Mouse (Mus musculus) stomach, embryonic 15.5 days (tissue): ENCODE data around the gene Gramd2. TPM values are rescaled to one million over a fixed set of nuclear protein-coding genes. Genes with fewer than 3 reads are reported as not detected.
A peak's percentile ranks its signal among the peaks of the same experiment; 100 is the strongest.

ENCODE experiments used
- ATAC-seq: fragments of 200-750 bp; cut with Nextera tagmentation; 2 replicates; pipeline ENCODE4 v1.8.0; 2017; ENCODE audit warnings: low read depth, moderate number of reproducible peaks, moderate TSS enrichment; ENCODE audit not compliant: insufficient read depth, low FRiP score
- H3K27ac ChIP-seq: fragments of 300-500 bp; sonication (generic); 2 replicates; pipeline ENCODE4 v1.5.1; 2015; ENCODE audit warnings: mild to moderate bottlenecking, inconsistent platforms
- H3K27me3 ChIP-seq: fragments of 300-500 bp; sonication (generic); replicated peaks from 2 replicates; pipeline ENCODE4 v1.6.1; 2015; ENCODE audit warnings: inconsistent platforms
- H3K36me3 ChIP-seq: fragments of 300-500 bp; sonication (generic); 2 replicates; pipeline ENCODE4 v1.6.1; 2015; ENCODE audit warnings: inconsistent platforms
- H3K4me1 ChIP-seq: fragments of 300-500 bp; sonication (generic); 2 replicates; pipeline ENCODE4 v1.6.1; 2015; ENCODE audit warnings: inconsistent platforms
- H3K4me2 ChIP-seq: fragments of 300-500 bp; sonication (generic); 2 replicates; pipeline ENCODE4 v1.6.1; 2015; ENCODE audit warnings: mild to moderate bottlenecking, inconsistent platforms
- H3K4me3 ChIP-seq: fragments of 300-500 bp; sonication (generic); replicated peaks from 2 replicates; pipeline ENCODE4 v1.5.1; 2015; ENCODE audit warnings: inconsistent platforms
- H3K9ac ChIP-seq: fragments of 300-500 bp; sonication (generic); 2 replicates; pipeline ENCODE4 v1.6.1; 2015; ENCODE audit warnings: inconsistent platforms
- H3K9me3 ChIP-seq: fragments of 300-500 bp; sonication (generic); 2 replicates; pipeline ENCODE4 v1.6.1; 2016; ENCODE audit warnings: inconsistent platforms
- WGBS: fragments of 180-500 bp; shearing (Covaris S2); methylation state at CpG from one replicate; pipeline ENCODE4 v1.1.7; 2015; 5-methylcytosine and 5-hydroxymethylcytosine counted together
- polyA plus RNA-seq: library from polyadenylated mRNA; unstranded; fragments of >200 nt; fragmentation: Nextera tagmentation; extraction: Ambion mirVana; gene quantifications from 2 replicates; pipeline ENCODE4 v1.2.1, GENCODE M21; 2015

Gene Gramd2
- polyA plus RNA-seq, 1 experiment from 2014 or later: 1.5 TPM

GRCm38 (mm10) chr9:59669172-59669571, 10.8 kb upstream of the Gramd2 start:
- H3K4me3 ChIP-seq: no peak overlapping the region

DNA sequence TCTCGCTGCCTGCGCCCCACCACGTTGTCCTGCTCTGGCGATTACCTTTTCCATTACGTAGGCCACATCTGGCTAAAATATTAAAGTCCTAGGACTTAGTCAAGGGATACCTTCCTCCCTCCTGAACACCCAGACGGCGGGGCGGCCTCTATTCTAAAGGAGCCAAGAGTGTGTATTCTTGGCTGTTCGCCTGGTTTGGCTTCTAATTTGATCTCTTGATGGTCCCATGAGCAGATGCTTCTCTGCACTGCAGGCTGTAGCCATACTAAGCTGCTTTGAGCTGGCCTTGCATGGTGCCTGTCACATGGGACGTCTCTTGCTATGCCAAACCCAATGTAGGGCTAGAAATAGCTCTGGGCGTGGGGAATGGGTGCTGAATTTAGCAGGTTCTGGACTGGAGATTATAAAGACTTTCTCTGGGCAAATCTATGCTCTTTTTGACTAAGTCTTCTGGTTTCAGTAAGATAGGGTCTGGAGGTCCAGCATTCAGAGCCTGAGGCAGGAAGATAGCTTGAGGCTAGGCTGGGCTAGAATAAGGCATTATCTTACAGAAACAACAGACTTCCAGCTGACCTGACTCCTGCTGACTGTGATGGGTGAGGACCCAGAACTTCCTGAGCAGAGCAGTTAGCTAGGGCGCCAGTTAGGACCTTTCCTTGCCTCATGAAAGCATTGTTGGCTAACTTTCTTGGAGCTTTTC, 7.6 kb upstream of the Gramd2 start:
- Histone ChIP-seq H3K36me3 (peaks cover 84% of the 10 kb centered on the region), H3K27me3 (no peaks in the 10 kb centered on the region), H3K9ac (no peak overlapping the region), H3K27ac (no peak overlapping the region), H3K4me3 (no peak overlapping the region), H3K9me3 (no peaks in the 10 kb centered on the region), H3K4me2 (no peak overlapping the region), H3K4me1 (no peaks in the 10 kb centered on the region)
- 85% methylated on average over 12 of the region's 12 CpGs for WGBS
- no peak for ATAC-seq

More at GRCm38 (mm10) chr9:59669172-59669571, 10.8 kb upstream of the Gramd2 start:
- H3K4me1 ChIP-seq: peaks cover 1% of the 10 kb centered on the region; the same call in 1 of the 2 replicates
- H3K9ac ChIP-seq: no peak overlapping the region
- H3K36me3 ChIP-seq: peaks cover 84% of the 10 kb centered on the region
- H3K4me2 ChIP-seq: no peak overlapping the region
- WGBS: 82% methylated on average over 4 of the region's 4 CpGs
- no peak for ATAC-seq
- H3K27ac ChIP-seq: no peak overlapping the region
- no peaks in the 10 kb centered on the region for H3K27me3 ChIP-seq
- no peaks in the 10 kb centered on the region for H3K9me3 ChIP-seq

- ATAC-seq: no peak
- no peaks in the 10 kb centered on the region for H3K27me3 ChIP-seq
- H3K9me3 ChIP-seq: no peaks in the 10 kb centered on the region
- WGBS: 67% methylated on average over 2 of the region's 2 CpGs
- no peak overlapping the region for H3K4me2 ChIP-seq
- H3K9ac ChIP-seq: no peak overlapping the region
- no peaks in the 10 kb centered on the region for H3K4me1 ChIP-seq
- no peak overlapping the region for H3K4me3 ChIP-seq
- H3K27ac ChIP-seq: no peak overlapping the region
- H3K36me3 ChIP-seq: peaks cover 85% of the 10 kb centered on the region
Measured at GRCm38 (mm10) chr9:59673427-59673826, 6.5 kb upstream of the Gramd2 start.

GRCm38 (mm10) chr9:59675598-59675997, 4.3 kb upstream of the Gramd2 start:
- H3K4me1 ChIP-seq: peaks cover 6% of the 10 kb centered on the region; the same call in 1 of the 2 replicates
- no peaks in the 10 kb centered on the region for H3K27me3 ChIP-seq
- no peak overlapping the region for H3K4me2 ChIP-seq
- H3K9ac ChIP-seq: no peak overlapping the region
- peaks cover 78% of the 10 kb centered on the region for H3K36me3 ChIP-seq
- 85% methylated on average over 14 of the region's 14 CpGs for WGBS
- no peak overlapping the region for H3K27ac ChIP-seq
- H3K9me3 ChIP-seq: no peaks in the 10 kb centered on the region
- ATAC-seq: no peak
- no peak overlapping the region for H3K4me3 ChIP-seq

GRCm38 (mm10) chr9:59678313-59678712, 1.6 kb upstream of the Gramd2 start:
- no peak for ATAC-seq
- Histone ChIP-seq H3K9ac (no peak overlapping the region), H3K4me1 (peaks cover 9% of the 10 kb centered on the region; the same call in 1 of the 2 replicates), H3K36me3 (peaks cover 54% of the 10 kb centered on the region), H3K9me3 (no peaks in the 10 kb centered on the region), H3K4me2 (no peak overlapping the region), H3K27ac (no peak overlapping the region), H3K4me3 (no peak overlapping the region), H3K27me3 (0 out of 2 replicates have a peak, but pooled peaks cover 5% of the 10 kb centered on the region)
- WGBS: 14% methylated on average over 1 of the region's 1 CpGs

GRCm38 (mm10) chr9:59680534-59680875, 561 bp downstream of the Gramd2 start:
- WGBS: 11% methylated on average over 16 of the region's 16 CpGs

GRCm38 (mm10) chr9:59684020-59684419, 4.1 kb downstream of the Gramd2 start:
- Histone ChIP-seq H3K36me3 (peaks cover 7% of the 10 kb centered on the region; the same call in 1 of the 2 replicates), H3K9ac (no peak overlapping the region), H3K4me1 (peaks cover 9% of the 10 kb centered on the region; the same call in 1 of the 2 replicates), H3K27me3 (0 out of 2 replicates have a peak, but pooled peaks cover 5% of the 10 kb centered on the region), H3K4me2 (no peak overlapping the region), H3K4me3 (no peak overlapping the region), H3K9me3 (no peaks in the 10 kb centered on the region), H3K27ac (no peak overlapping the region)
- WGBS: 54% methylated on average over 2 of the region's 2 CpGs
- ATAC-seq: no peak

More at GRCm38 (mm10) chr9:59680534-59680875, 561 bp downstream of the Gramd2 start:
- H3K27ac ChIP-seq: peak overlapping the region; percentile 59
- H3K4me3 ChIP-seq: peak overlapping the region; percentile 52
- H3K9me3 ChIP-seq: no peaks in the 10 kb centered on the region
- H3K9ac ChIP-seq: peak overlapping the region; percentile 32
- peaks cover 34% of the 10 kb centered on the region for H3K36me3 ChIP-seq
- 0 out of 2 replicates have a peak, but pooled peaks cover 5% of the 10 kb centered on the region for H3K27me3 ChIP-seq
- H3K4me1 ChIP-seq: peaks cover 9% of the 10 kb centered on the region; the same call in 1 of the 2 replicates
- no peak for ATAC-seq
- peak overlapping the region; percentile 100 for H3K4me2 ChIP-seq

DNA sequence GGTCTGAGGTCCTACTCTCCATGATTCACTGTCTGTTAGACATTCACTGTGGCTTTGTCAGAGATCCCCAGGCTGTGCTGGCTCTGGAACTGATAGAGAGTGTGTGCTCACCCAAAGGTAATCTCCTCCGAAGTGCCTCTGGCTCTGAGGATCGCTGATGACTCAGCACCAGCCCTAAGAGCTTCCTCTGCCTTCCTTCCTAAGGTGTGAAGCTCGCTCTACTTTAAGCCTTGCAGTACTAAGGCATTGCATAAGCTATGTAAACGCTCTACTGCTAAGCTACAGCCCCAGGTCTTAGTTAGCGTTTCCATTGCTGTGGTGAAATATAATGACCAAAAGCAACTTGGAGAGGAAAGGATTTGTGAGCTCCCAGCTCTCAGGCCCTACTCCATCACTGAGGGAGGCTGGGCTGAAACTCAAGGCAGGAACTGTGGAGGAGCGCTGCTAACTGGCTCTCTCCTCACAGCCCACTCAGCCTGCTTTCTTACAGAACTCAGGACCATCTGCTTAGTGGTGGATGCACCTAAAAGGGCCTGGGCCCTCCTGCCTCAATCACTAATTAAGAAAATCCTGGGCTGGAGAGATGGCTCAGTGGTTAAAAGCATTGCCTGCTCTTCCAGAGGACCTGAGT, 7.6 kb downstream of the Gramd2 start:
- no peak overlapping the region for H3K9ac ChIP-seq
- no peak overlapping the region for H3K27ac ChIP-seq
- H3K36me3 ChIP-seq: no peaks in the 10 kb centered on the region
- no peak overlapping the region for H3K4me3 ChIP-seq
- H3K4me2 ChIP-seq: no peak overlapping the region
- H3K9me3 ChIP-seq: no peaks in the 10 kb centered on the region
- peaks cover 10% of the 10 kb centered on the region; the same call in 1 of the 2 replicates for H3K4me1 ChIP-seq
- H3K27me3 ChIP-seq: no peaks in the 10 kb centered on the region
- ATAC-seq: no peak
- WGBS: 33% methylated on average over 6 of the region's 6 CpGs

DNA sequence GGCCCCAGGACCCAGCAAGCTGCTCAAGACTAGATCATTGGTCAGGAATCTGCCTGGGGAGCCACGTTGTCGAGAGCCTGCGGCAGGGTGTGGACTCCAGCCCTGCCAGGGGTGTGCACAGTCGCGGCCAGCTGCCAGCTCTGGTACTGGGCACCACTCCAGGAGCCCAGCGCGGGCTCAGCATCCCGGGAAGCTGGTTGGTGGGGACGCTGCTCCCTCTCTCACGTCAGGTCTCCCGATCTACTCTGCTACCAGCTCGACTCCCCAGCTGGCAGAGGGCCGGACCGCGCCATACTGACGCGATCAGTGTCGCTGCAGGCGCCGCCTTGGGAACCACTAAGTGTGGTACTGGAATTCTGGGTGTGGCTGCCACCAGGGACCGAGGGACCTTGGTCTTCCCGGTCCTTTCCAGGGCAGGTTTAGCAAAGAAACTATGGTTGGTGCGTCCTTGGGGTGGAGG, 11.7 kb downstream of the Gramd2 start:
- Histone ChIP-seq H3K27ac (peak overlapping the region; percentile 65), H3K27me3 (no peaks in the 10 kb centered on the region), H3K9ac (no peak overlapping the region), H3K4me3 (peak overlapping the region; percentile 35), H3K36me3 (no peaks in the 10 kb centered on the region), H3K4me1 (peaks cover 19% of the 10 kb centered on the region), H3K9me3 (no peaks in the 10 kb centered on the region), H3K4me2 (peak overlapping the region; percentile 70)
- 8% methylated on average over 23 of the region's 23 CpGs for WGBS
- peak; percentile 83 for ATAC-seq

- no peaks in the 10 kb centered on the region for H3K36me3 ChIP-seq
- H3K27ac ChIP-seq: peak overlapping the region; percentile 65
- H3K4me1 ChIP-seq: peaks cover 19% of the 10 kb centered on the region
Measured at GRCm38 (mm10) chr9:59692145-59692544, 12.2 kb downstream of the Gramd2 start.

DNA sequence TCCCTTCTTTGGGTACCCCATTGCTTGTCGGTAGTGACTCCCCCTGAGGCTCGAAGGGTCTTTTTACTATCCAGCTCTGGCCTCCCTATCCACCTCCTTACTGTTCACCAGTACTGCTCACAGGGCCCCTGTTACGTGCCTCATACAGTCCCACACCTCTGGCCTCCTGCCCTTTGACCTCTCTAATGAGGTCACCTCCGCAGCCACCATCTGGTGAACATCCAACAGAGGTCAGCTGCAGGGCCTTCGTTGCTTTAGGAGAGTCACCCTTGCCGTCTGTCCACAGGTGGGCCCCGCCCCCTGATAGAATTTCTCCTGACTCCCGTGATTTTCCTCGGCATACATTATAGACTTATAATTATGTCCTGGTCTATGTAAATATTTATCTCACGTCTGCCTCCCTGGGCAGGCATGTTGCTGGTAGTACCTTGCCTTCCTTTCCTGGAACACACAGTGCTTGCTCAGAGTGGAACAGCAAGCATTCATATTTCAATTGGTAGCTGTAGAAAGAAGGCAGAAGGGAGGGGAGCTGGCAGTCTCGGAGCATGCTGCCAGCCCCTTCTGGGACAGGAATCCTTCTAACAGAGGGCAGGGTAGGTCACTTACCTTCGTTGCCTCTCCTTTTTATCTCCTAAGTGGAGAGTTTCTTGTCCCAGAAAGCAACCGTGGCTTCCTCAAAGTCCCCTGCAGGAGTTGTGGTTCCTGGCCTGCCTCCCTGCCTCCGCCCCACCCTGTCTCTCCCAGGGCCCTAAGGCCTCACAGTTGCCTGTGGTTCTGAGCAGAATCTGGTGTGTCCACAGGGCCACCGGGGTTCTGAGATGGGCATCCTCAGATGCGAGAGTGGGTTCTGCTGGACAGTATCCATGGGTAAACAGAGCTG, 14.9 kb downstream of the Gramd2 start:
- peak overlapping the region; percentile 27; the same call in 1 of the 2 replicates for H3K27ac ChIP-seq

More at GRCm38 (mm10) chr9:59692145-59692544, 12.2 kb downstream of the Gramd2 start:
- Histone ChIP-seq H3K9me3 (no peaks in the 10 kb centered on the region), H3K4me2 (peak overlapping the region; percentile 70), H3K27me3 (no peaks in the 10 kb centered on the region), H3K4me3 (peak overlapping the region; percentile 35), H3K9ac (no peak overlapping the region)
- 43% methylated on average over 9 of the region's 9 CpGs for WGBS
- ATAC-seq: peak; percentile 23; the same call in 1 of the 2 replicates

More for the DNA sequence above, 14.9 kb downstream of the Gramd2 start:
- H3K4me3 ChIP-seq: no peak overlapping the region
- H3K4me2 ChIP-seq: no peak overlapping the region
- no peaks in the 10 kb centered on the region for H3K9me3 ChIP-seq
- H3K27me3 ChIP-seq: no peaks in the 10 kb centered on the region
- no peaks in the 10 kb centered on the region for H3K36me3 ChIP-seq
- ATAC-seq: no peak
- peaks cover 19% of the 10 kb centered on the region for H3K4me1 ChIP-seq
- H3K9ac ChIP-seq: no peak overlapping the region
- 31% methylated on average over 16 of the region's 16 CpGs for WGBS
